Mouse (Mus musculus): Measurements from ENCODE around the gene Wdr74.
"Not testable (repeated sequence)": the region's sequence is repeated elsewhere in the genome, so short reads cannot be mapped to it uniquely, and the experiment has no call there.

Gene Wdr74

GRCm38 (mm10) chr19:8715868-8716766 is 19.5 kb upstream of the Wdr74 start:
- DNase-seq (ENCODE audit: low spot score in 2 of 2) = no peak

- no peak for DNase-seq (ENCODE audit: low spot score in 2 of 2)
Observed at GRCm38 (mm10) chr19:8716767-8717475, 18.7 kb upstream of the Wdr74 start.

GRCm38 (mm10) chr19:8718357-8718756 is 17.3 kb upstream of the Wdr74 start:
- DNase-seq (ENCODE audit: low spot score in 2 of 2) = no peak

- DNase-seq (ENCODE audit: low spot score in 2 of 2) = not testable (repeated sequence)
Observed at GRCm38 (mm10) chr19:8719037-8719436, 16.6 kb upstream of the Wdr74 start.

GRCm38 (mm10) chr19:8721378-8721777 is 14.2 kb upstream of the Wdr74 start:
- no peak for DNase-seq (ENCODE audit: low spot score in 2 of 2)

GRCm38 (mm10) chr19:8722021-8722420 is 13.6 kb upstream of the Wdr74 start:
- no peak for DNase-seq (ENCODE audit: low spot score in 2 of 2)

- no peak for DNase-seq (ENCODE audit: low spot score in 2 of 2)
Observed at GRCm38 (mm10) chr19:8722559-8722906, 13.1 kb upstream of the Wdr74 start.

GRCm38 (mm10) chr19:8722907-8723573 is 12.6 kb upstream of the Wdr74 start, which contains the start of gene Slc3a2:
Gene Slc3a2, minus strand, starts transcription at chr19:8723369.
- peak; percentile 97 to 99 for DNase-seq (ENCODE audit: low spot score in 2 of 2)

GRCm38 (mm10) chr19:8723574-8724346 is 11.9 kb upstream of the Wdr74 start:
- no peak for DNase-seq (ENCODE audit: low spot score in 2 of 2)

- DNase-seq (ENCODE audit: low spot score in 2 of 2) = no peak
Observed at GRCm38 (mm10) chr19:8724392-8724791, 11.2 kb upstream of the Wdr74 start.

GRCm38 (mm10) chr19:8725081-8725613 is 10.5 kb upstream of the Wdr74 start:
- DNase-seq (ENCODE audit: low spot score in 2 of 2) = no peak

GRCm38 (mm10) chr19:8726609-8727390 is 8.8 kb upstream of the Wdr74 start:
- no peak for DNase-seq (ENCODE audit: low spot score in 2 of 2)

- DNase-seq (ENCODE audit: low spot score in 2 of 2) = no peak
Observed at GRCm38 (mm10) chr19:8727495-8728114, 8.0 kb upstream of the Wdr74 start.

- DNase-seq (ENCODE audit: low spot score in 2 of 2) = not testable (repeated sequence)
Observed at GRCm38 (mm10) chr19:8728335-8729099, 7.1 kb upstream of the Wdr74 start.

- no peak for DNase-seq (ENCODE audit: low spot score in 2 of 2)
Observed at GRCm38 (mm10) chr19:8734334-8734733, 1.3 kb upstream of the Wdr74 start.

GRCm38 (mm10) chr19:8736160-8736467 is 487 bp downstream of the Wdr74 start:
- no peak for DNase-seq (ENCODE audit: low spot score in 2 of 2)

GRCm38 (mm10) chr19:8738911-8739310 is 3.3 kb downstream of the Wdr74 start:
- DNase-seq (ENCODE audit: low spot score in 2 of 2) = no peak

GRCm38 (mm10) chr19:8739646-8740045 is 4.0 kb downstream of the Wdr74 start:
- DNase-seq (ENCODE audit: low spot score in 2 of 2) = no peak

GRCm38 (mm10) chr19:8740603-8741002 is 5.0 kb downstream of the Wdr74 start, which contains the start of gene 1700092M07Rik:
Gene 1700092M07Rik, plus strand, starts transcription at chr19:8740718.
- no peak for DNase-seq (ENCODE audit: low spot score in 2 of 2)

Data from frontal cortex, postnatal 36 days (tissue).